Mouse (Mus musculus) inflammation-experienced regulatory T-cells, adult 6 months (primary cell): ENCODE measurements around the gene Catsper4. TPM values are rescaled to one million over a fixed set of nuclear protein-coding genes. Genes with fewer than 3 reads are reported as not detected.

Source experiments
- ATAC-seq: one replicate; pipeline ENCODE4 v1.8.0; 2017
- polyA plus RNA-seq, 3 experiments: library from polyadenylated mRNA; unstranded; fragments of 100-300 nt; shearing (Covaris generic); gene quantifications; one replicate each; pipeline ENCODE4 v1.2.1; 2017

Gene Catsper4
- polyA plus RNA-seq, 3 experiments from 2014 or later: not detected

GRCm38 (mm10) chr4:134181112-134181511 lies 46.1 kb downstream of the Catsper4 start:
- ATAC-seq: no peak

- ATAC-seq: no peak
These were observed 54.8 kb downstream of the Catsper4 start for GRCm38 (mm10) chr4:134172391-134172790.

- peak; percentile 21 for ATAC-seq
These were observed 60.3 kb downstream of the Catsper4 start for GRCm38 (mm10) chr4:134166906-134167305.

DNA sequence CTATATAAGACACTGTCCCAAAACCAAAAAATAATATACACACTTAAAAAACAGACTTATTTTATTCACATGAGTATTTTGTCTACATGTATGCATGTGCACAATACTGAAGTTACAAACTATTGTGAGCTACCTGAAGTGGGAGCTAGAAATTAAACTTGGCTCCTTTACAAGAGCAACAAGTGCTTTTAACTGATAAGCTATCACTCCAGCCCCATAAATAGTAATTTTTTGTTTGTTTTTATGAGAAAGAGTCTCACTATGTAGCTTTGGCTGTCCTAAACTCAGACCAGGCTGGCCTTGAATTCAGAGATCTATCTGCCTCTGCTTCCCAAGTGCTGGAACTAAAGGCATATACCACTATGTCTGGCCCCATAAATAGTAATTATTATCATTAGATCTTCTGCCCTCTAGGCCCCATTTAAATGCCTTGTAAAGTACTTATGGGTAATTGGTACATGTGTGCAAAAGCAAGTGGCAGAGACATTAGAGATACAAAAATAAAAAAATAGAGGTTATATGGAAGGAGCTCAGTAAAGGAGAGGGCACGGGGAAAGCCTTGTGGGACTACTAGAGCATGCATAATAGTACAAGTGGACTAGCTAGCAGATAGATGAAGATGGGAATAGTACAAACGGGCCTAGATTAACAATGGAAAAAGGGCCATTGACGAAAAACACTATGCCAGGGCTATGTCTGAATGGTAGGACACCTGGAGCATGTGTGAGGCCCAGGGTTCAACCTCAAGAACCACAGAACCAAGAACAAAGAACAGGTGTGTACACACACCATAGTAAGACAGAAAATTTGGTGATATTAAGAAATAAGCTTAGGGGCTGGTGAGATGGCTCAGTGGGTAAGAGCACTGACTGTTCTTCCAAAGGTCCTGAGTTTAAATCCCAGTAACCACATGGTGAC lies 61.4 kb downstream of the Catsper4 start:
- no peak for ATAC-seq

- ATAC-seq: no peak
These were observed 62.2 kb downstream of the Catsper4 start for GRCm38 (mm10) chr4:134165024-134165423.

DNA sequence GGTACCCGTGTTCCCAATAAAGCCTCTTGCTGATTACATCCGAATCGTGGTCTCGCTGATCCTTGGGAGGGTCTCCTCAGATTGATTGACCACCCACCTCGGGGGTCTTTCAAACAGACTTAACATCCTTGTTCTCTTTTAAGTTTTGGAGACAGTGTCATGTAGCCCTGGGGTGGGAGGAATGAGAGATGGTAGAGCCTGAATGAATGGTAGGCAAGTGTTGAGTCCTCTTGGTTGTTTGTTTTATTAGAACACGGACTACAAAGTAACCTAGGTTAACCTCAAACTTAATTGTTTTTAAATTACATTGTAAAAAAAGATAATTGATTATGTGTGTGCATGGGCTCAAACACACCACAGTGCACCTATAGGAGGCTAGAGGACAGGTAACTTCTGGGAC lies 62.6 kb downstream of the Catsper4 start:
- ATAC-seq: no peak

Other genes with a start within 250 kb of the Catsper4 start
- gene Dhdds, start 226.5 kb downstream of the Catsper4 start, polyA plus RNA-seq: 10 to 100 TPM; 16.1 to 22.4 (median 18.6) TPM
- gene Lin28a, start 208.5 kb downstream of the Catsper4 start, polyA plus RNA-seq: under 1 TPM in 1 of 3 experiments, not detected in 2; 0.16 TPM
- 1 to 10 TPM in 1 of 3 experiments, under 1 TPM in 2; 0.80 to 1.1 (median 0.94) TPM for gene Zfp683, start 173.5 kb downstream of the Catsper4 start, polyA plus RNA-seq
- gene Crybg2, start 166.6 kb downstream of the Catsper4 start, polyA plus RNA-seq: 10 to 100 TPM; 10.8 to 23.3 (median 14.1) TPM
- 1,000 to 10,000 TPM; 2,728 to 3,832 (median 3,666) TPM for gene Cd52, start 132.3 kb downstream of the Catsper4 start, polyA plus RNA-seq
- 10 to 100 TPM; 36.2 to 54.5 (median 36.5) TPM for gene Ubxn11, start 124.8 kb downstream of the Catsper4 start, polyA plus RNA-seq
- 1,000 to 10,000 TPM in 2 of 3 experiments, 100 to 1,000 TPM in 1; 884 to 1,358 (median 1,179) TPM for gene Sh3bgrl3, start 98.6 kb downstream of the Catsper4 start, polyA plus RNA-seq
- gene Cep85, start 40.3 kb downstream of the Catsper4 start, polyA plus RNA-seq: 100 to 1,000 TPM in 2 of 3 experiments, 10 to 100 TPM in 1; 61.0 to 150 (median 121) TPM
- not detected for gene Gm7534, start 24.4 kb downstream of the Catsper4 start, polyA plus RNA-seq
- not detected for gene Cnksr1, start 11.0 kb upstream of the Catsper4 start, polyA plus RNA-seq
- gene E130218I03Rik, start 16.3 kb upstream of the Catsper4 start, polyA plus RNA-seq: 1 to 10 TPM in 1 of 3 experiments, not detected in 2; 2.3 TPM
- gene Zfp593, start 18.2 kb upstream of the Catsper4 start, polyA plus RNA-seq: 1 to 10 TPM; 4.7 to 6.4 (median 4.9) TPM
- gene Gm30191, start 19.6 kb upstream of the Catsper4 start, polyA plus RNA-seq: not detected
- not detected for gene Grrp1, start 26.7 kb upstream of the Catsper4 start, polyA plus RNA-seq
- gene Pdik1l, start 60.5 kb upstream of the Catsper4 start, polyA plus RNA-seq: 10 to 100 TPM; 18.5 to 26.7 (median 23.7) TPM
- gene Trim63, start 87.7 kb upstream of the Catsper4 start, polyA plus RNA-seq: not detected
- under 1 TPM; 0.21 to 0.34 (median 0.29) TPM for gene Slc30a2, start 115.8 kb upstream of the Catsper4 start, polyA plus RNA-seq
- gene Extl1, start 156.5 kb upstream of the Catsper4 start, polyA plus RNA-seq: 1 to 10 TPM in 2 of 3 experiments, under 1 TPM in 1; 0.21 to 1.3 (median 1.0) TPM
- gene Pafah2, start 168.9 kb upstream of the Catsper4 start, polyA plus RNA-seq: 1 to 10 TPM in 2 of 3 experiments, under 1 TPM in 1; 0.80 to 1.5 (median 1.2) TPM
- 100 to 1,000 TPM in 1 of 3 experiments, 10 to 100 TPM in 2; 62.2 to 637 (median 91.9) TPM for gene Stmn1, start 240.9 kb upstream of the Catsper4 start, polyA plus RNA-seq